Mouse (Mus musculus) embryonic fibroblast, embryonic 13.5 days (primary cell): ENCODE data around the gene Med12l. TPM values are rescaled to one million over a fixed set of nuclear protein-coding genes. Genes with fewer than 3 reads are reported as not detected.
A peak's percentile ranks its signal among the peaks of the same experiment; 100 is the strongest.

Experiments used
- H3K27ac ChIP-seq: 2 replicates; pipeline ENCODE4 v1.5.1; 2012; ENCODE audit warnings: low read length, control low read depth, inconsistent platforms; ENCODE audit not compliant: insufficient read depth
- H3K4me1 ChIP-seq: 2 replicates; pipeline ENCODE4 v1.6.1; 2011; ENCODE audit warnings: low read length; ENCODE audit not compliant: control insufficient read depth, insufficient read depth
- H3K4me3 ChIP-seq: 2 replicates; pipeline ENCODE4 v1.5.1; 2011; ENCODE audit warnings: mild to moderate bottlenecking, control low read depth, low read length; ENCODE audit not compliant: insufficient read depth
- CTCF ChIP-seq: IDR thresholded peaks from 2 replicates; pipeline ENCODE4 v1.5.1; 2011; ENCODE audit warnings: mild to moderate bottlenecking, control low read depth, low read length, moderate library complexity, borderline replicate concordance; ENCODE audit not compliant: insufficient read depth
- POLR2A ChIP-seq: IDR thresholded peaks from 2 replicates; pipeline ENCODE4 v1.6.1; 2011; ENCODE audit warnings: low read depth, mild to moderate bottlenecking, control low read depth, low read length, moderate library complexity
- polyA plus RNA-seq: library from polyadenylated mRNA; stranded (reverse); fragments of >200 nt; gene quantifications from 2 replicates; pipeline ENCODE4 v1.2.4, GENCODE M21; 2011; ENCODE audit warnings: low read depth; ENCODE audit not compliant: missing spikeins, insufficient read length

Gene Med12l
- polyA plus RNA-seq, 1 experiment = 0.97 TPM

- TF ChIP-seq CTCF (no peak), POLR2A (no peak)
- Histone ChIP-seq H3K4me1 (peaks cover 14% of the 10 kb centered on the region), H3K4me3 (no peak overlapping the region), H3K27ac (peak overlapping the region; percentile 59)
Observed at GRCm38 (mm10) chr3:59121067-59121730, 115.6 kb downstream of the Med12l start.

- H3K27ac ChIP-seq = peak overlapping the region; percentile 59
- TF ChIP-seq POLR2A (no peak), CTCF (no peak)
- no peak overlapping the region for H3K4me3 ChIP-seq
- peaks cover 14% of the 10 kb centered on the region for H3K4me1 ChIP-seq
Observed at GRCm38 (mm10) chr3:59121780-59122449, 116.3 kb downstream of the Med12l start.

GRCm38 (mm10) chr3:59125022-59125421, 119.4 kb downstream of the Med12l start:
- H3K4me1 ChIP-seq = peaks cover 11% of the 10 kb centered on the region
- H3K27ac ChIP-seq = no peak overlapping the region
- no peak overlapping the region for H3K4me3 ChIP-seq
- TF ChIP-seq CTCF (no peak), POLR2A (no peak)

GRCm38 (mm10) chr3:59125783-59126555, 120.3 kb downstream of the Med12l start:
- no peak overlapping the region for H3K27ac ChIP-seq
- no peak for TF ChIP-seq CTCF
- no peak for TF ChIP-seq POLR2A
- no peak overlapping the region for H3K4me3 ChIP-seq
- H3K4me1 ChIP-seq = peaks cover 12% of the 10 kb centered on the region

GRCm38 (mm10) chr3:59128681-59129080, 123.1 kb downstream of the Med12l start:
- Histone ChIP-seq H3K4me3 (no peak overlapping the region), H3K27ac (no peak overlapping the region), H3K4me1 (peaks cover 2% of the 10 kb centered on the region; the same call in 1 of the 2 replicates)
- TF ChIP-seq CTCF = no peak
- TF ChIP-seq POLR2A = no peak

GRCm38 (mm10) chr3:59129547-59129946, 123.9 kb downstream of the Med12l start:
- H3K4me3 ChIP-seq = no peak overlapping the region
- no peak overlapping the region for H3K27ac ChIP-seq
- peaks cover 2% of the 10 kb centered on the region; the same call in 1 of the 2 replicates for H3K4me1 ChIP-seq
- no peak for TF ChIP-seq CTCF

GRCm38 (mm10) chr3:59130431-59130830, 124.8 kb downstream of the Med12l start:
- H3K4me3 ChIP-seq = no peak overlapping the region
- H3K27ac ChIP-seq = no peak overlapping the region
- peaks cover 2% of the 10 kb centered on the region; the same call in 1 of the 2 replicates for H3K4me1 ChIP-seq
- TF ChIP-seq POLR2A (no peak), CTCF (no peak)

- H3K4me3 ChIP-seq = no peak overlapping the region
- H3K4me1 ChIP-seq = peaks cover 2% of the 10 kb centered on the region; the same call in 1 of the 2 replicates
- no peak overlapping the region for H3K27ac ChIP-seq
- TF ChIP-seq POLR2A = no peak
- no peak for TF ChIP-seq CTCF
Observed at GRCm38 (mm10) chr3:59131081-59131480, 125.5 kb downstream of the Med12l start.

GRCm38 (mm10) chr3:59131966-59132365, 126.3 kb downstream of the Med12l start:
- Histone ChIP-seq H3K27ac (no peak overlapping the region), H3K4me3 (no peak overlapping the region), H3K4me1 (peaks cover 2% of the 10 kb centered on the region; the same call in 1 of the 2 replicates)
- TF ChIP-seq POLR2A (no peak), CTCF (no peak)
